Mouse (Mus musculus): ENCODE data around the gene Rfc2.

DNA sequence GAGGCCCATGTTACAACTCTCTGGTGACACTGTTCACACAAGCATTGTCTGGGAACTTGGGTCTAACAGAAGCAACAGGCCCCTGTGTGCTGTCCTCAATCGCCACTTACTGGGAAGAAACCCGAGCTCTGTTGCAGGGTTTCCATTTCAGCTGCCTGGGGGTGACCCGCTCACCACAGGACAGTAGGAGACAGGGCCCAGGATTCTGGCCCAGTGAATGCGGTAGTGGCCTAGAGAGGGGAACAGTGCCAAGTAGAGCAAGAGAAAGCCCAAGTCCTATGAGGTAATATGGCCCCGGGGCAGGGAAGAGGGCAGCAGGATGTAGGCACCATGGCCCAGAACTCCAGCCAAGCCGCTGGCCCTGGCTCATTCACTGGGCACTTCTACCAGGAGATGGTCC is 40.3 kb upstream of the Rfc2 start:
- TF ChIP-seq POLR2A (IDR thresholded peaks at IDR 0.05; ENCODE audit: insufficient read depth, low read depth, low read length) = no peak
- TF ChIP-seq CTCF (IDR thresholded peaks at IDR 0.05; ENCODE audit: insufficient read depth, low read depth, low read length) = no peak
